Mouse (Mus musculus) heart, adult 2 months (tissue): ENCODE measurements around the gene Pid1.

Source experiments
- CTCF ChIP-seq: fragments of 200-600 bp; IDR thresholded peaks from 2 replicates; pipeline ENCODE4 v1.8.1; 2022; ENCODE audit warnings: antibody characterized with exemption, mild to moderate bottlenecking, moderate library complexity
- EP300 ChIP-seq: fragments of 200-500 bp; IDR thresholded peaks from 2 replicates; pipeline ENCODE4 v1.6.1; 2011; ENCODE audit warnings: low read depth, low read length, control low read depth; ENCODE audit not compliant: insufficient read depth
- POLR2A ChIP-seq: fragments of 200-500 bp; IDR thresholded peaks from 2 replicates; pipeline ENCODE4 v1.6.1; 2011; ENCODE audit warnings: mild to moderate bottlenecking, low read depth, low read length, control low read depth; ENCODE audit not compliant: insufficient read depth

DNA sequence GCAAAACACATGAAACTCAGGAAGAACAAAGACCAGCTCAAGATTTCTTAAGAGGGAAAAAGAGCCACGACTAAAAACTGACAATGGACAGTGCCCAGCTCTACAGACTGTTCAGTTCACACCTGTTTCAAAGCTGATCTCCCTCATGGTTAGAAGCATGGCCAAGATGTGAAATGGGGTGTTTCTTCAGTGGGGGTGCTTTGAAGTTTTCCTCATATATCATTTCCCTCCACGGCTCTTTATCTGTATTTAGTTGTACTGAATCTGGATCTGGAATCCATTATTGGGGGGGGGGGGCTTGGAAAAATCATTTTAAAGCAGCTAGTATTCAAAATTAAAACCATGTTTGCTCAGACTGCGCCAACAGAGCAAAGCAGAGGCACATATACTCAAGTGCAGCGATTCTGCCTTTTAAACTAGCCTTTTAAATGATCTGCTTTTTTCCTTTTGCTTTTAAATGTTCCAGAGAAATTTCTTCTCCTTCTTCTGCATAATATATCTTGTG, 351.1 kb downstream of the Pid1 start:
- TF ChIP-seq CTCF (no peak), EP300 (no peak), POLR2A (no peak)
